Mouse (Mus musculus) T-helper 17 cell (primary cell): ENCODE results near the gene Syn3.

ENCODE experiments used
- in situ Hi-C, 2 experiments: fragments of 300-600 bp; cut with MboI, MseI; formaldehyde crosslinking; loops; 1 replicate in 1 of 2; 2 replicates in 1 of 2; pipeline ENCODE4 v1.15.1; 2025; ENCODE audit warnings: high pct_unique_total_duplicates in 2 of 2

Gene Syn3

DNA sequence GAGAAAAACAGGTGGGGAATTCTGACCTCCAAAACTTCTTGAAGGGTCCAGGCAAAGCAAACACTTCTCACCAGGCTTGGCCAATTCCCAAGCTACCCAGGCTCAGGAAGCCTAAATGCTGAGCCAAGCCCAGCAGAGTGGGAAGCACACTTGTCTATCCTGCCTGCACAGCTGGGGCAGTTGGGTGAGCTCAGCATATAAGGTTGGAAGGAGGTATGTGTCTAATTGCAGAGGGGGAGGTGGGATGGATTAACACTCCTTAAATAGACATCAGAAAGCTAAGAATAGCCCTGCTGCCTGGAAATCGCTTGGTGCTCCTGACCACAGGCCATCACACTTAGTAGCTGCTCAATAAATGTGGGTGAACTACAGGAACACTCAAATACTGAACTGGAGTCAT lies 185.2 kb downstream of the Syn3 start:
- in situ Hi-C loops = no loop called here

DNA sequence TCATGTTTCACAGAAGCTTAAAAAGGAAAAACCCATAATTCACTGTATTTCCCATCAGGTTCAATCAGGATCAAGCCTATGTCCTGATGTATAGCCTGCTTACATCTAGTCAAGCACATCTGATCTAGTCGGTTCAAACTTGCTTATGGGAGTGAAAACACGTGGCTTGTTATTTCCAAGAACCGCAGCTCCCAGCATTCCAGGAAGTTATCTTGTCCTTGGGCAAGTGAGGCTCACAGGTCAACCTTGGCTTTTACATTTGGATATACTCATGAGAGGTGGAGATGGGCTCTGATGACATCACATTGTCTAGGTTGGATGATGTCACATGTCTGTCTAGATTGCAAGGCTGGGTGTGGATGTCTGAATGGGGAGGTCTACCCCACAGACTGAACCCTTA lies 185.7 kb downstream of the Syn3 start:
- in situ Hi-C loops = no loop called here

DNA sequence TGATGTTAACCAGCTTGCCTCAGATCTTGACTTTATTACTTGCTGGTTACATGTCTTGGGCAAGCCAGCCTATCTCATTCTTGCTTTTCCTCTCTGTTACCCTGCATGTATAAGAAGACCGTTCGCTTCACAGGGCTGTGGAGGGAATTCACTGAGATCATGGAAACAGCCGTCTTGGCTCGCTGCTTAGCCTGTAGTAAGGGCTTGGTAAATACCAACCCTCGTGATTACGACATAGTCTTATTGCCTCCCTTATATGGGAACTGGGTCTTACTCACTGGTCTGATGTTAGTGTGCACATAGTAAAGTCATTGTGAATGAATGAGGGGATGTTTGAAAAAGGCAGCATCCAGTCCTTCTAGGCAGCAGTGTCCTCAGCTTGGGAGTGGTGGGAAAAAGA lies 188.2 kb downstream of the Syn3 start:
- in situ Hi-C loops = no loop called here

DNA sequence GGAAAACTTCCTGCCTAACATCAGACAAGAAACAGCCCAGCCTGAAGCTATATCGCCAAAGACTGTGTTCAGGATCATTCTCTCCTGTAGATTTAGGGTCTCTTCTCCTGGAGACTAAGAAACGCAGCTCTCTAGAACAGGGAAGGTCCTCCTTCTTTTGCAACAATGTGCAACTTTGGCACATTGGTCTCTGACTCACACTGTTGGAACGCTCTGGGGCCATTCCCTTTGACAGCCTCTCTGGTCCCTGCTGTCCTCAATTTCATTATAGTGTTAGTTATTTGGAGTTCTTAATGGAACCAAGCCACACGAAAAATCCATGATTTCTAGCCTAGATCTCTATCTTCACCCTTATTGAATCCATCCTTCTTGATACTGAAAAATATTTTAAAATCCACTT lies 191.5 kb downstream of the Syn3 start:
- in situ Hi-C loops = loop anchor here in 1 of 2 experiments (5.0 kb wide), 1 partner anchor 335 kb away; no protein-coding TSS in a partner anchor

DNA sequence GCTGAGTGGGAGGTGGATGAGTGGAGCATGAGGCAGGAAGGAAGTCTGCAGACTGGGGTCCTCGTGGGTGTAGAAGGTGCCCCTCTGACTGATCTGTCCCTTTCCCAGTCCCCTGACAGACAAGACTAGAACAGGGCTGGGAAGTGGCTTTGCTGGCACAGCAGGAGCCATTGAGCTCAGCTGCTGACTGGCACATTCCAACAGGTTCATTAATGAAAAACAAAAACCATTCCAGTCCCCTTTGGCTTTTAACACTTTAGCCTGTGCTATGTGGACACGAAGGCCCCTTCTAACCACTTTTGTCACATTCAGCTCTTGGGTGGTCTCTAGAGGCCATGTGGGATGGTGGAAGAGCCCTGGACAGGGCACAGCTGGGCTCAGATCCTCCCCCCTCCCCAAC lies 194.1 kb downstream of the Syn3 start:
- in situ Hi-C loops = no loop called here

DNA sequence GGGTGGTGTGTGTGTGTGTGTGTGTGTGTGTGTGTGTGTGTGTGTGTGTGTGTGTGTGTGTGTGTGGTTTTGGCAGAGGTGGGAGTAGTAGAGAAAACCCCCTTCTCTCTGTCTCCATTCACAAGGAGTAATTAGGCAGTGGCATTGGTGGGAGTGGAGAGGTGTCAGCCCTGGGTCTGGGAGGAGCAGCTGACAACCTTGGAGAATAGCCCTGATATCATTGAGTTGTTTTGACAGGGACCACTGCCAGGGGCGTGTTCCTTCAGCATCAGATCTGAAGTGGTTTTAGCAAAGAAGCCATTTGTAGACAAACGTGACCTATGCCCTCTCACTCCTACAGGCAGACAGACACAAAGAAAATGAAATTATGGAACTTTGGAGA lies 195.2 kb downstream of the Syn3 start:
- in situ Hi-C loops = no loop called here

DNA sequence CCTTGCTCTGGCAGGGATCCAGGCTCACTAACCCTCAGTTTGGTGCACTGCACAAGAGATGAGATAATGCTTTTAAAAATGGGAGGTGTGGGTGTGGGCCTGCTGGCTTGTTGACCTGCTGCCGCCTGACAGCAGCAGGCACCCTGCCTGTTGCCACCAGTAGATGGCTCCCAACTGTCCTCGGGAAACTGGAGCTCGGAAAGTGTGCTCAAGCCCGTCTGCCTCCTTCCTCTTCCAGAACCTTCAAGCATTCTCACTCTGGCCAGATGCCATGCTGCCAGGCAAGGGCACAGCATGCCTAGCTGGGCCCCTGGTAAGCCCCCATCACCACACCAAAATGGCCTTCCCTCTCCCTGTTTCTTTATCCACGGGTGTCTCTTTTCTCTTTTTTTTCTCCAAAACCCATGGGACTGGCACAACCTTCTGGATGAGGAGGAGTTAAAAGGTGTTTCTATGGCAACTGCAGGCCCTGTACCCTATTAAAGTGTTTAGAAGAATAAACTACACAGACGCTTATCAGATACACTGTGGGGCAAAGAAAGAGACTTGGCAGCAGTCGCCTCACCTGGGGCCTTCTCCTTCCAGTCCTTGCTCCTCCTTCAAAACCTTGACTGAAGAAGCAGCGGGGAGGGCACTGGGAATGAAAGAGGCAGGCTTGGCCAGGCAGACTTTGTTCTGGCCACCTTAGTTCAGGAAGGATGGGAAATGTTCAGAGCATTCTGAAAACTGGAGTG lies 195.8 kb downstream of the Syn3 start:
- in situ Hi-C loops = no loop called here

DNA sequence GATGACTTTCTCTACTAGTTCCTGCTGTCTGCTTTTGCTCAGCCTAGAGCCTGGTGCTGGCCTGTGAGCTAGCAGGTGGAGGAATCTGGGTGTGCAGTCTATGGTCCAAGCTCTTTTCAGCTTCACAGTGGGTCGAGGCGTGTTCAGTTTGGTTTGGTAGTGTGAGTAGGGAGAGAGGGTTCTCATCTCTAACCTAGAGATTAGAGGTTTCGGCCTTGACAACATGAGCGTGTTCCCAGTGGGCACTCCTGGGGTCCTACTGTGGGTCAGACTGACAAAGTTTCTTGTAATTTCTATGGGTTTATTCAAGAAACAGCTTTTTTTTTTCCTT lies 196.4 kb downstream of the Syn3 start:
- in situ Hi-C loops = no loop called here

DNA sequence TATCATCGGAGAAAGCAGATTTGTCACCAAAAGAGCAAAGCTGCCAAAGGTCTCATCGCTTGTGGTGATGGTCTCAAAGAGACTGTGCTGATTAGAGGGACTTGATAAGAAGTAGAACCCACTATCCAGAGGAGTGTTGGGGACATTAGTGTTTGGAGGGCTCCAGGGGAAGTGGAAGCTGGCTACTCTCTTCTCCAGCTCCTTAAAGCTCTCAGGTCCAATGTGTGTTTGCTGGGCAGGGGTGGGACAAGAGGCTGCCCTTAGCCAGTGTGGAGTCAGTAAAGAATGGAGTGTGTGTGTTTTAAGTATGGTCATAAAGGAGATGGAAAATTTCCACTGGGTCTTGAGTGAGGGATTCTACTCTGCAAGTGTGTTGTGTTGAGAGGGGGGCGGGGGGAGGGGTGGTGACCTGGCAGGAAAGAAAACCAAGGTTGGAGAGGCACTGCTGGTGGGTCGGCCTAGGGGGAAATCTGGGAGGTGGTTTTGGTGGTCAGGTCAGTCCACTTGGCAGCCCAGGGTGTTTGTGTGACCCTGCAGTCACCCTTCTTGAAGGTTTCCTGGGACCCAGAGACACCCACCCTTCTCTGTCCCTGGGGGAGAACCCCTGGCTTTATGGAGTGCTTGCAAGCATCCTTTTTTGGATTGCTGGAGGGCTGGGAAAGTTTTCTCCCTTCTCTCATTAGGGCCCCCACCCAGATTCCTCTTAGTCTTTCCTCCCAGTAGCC lies 196.9 kb downstream of the Syn3 start:
- in situ Hi-C loops = no loop called here

DNA sequence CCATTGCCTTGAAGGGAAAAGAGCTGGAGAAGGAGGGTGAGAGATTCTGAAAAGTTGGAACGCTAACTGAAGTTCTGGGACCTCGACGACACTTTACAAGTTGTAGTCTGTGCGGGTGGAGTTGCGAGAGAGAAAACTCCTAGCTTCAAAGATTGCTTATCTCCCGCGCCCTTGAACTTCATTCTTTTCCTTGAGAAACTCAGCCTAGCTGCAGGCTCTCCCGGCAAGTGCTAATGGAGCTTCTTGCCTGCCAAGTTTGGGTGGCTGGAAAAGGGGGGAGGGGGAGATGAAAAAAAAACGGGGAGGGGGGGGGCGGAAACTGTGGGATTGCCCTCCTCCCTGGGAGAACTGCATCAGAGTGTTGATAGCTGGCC lies 197.6 kb downstream of the Syn3 start:
- in situ Hi-C loops = no loop called here

DNA sequence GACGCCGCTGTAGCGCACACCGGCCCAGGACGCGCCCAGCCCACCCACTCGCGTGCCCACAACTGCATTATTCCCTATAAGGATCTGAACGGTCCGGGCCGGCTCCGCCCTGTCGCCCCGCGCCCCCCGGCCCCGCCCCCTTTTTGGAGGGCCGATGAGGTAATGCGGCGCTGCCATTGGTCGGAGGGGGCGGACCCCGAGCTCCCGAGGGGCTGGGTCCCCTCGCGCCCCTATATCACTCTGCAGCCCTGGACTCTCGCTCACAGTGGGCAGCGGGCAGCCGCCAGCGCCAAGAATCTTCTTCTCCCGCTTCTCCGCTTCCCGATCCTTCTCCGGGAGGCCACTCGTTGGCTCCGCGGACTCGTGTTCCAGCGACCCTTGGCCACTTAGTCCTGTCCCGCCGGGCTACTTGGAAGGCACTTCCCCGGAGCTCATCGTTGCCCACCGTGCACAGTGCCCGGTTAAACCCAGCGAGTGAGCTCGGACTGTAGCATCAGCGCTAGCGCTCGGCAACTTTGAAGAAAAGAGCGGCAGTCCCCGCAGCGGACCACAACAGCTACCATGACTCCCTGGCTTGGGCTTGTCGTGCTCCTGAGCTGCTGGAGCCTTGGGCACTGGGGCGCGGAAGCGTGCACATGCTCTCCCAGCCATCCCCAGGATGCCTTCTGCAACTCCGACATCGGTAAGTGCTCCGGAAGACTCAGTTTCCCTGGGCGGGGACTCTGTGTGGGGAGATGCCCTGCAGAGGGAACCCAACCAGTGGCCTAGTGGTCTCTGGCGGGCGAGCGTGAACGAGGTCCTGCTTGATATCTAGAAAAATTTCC lies 198.2 kb downstream of the Syn3 start, which contains the start of gene Timp3:
Gene Timp3, plus strand, starts transcription at position 80 of the 824 bp plus-strand sequence.
- in situ Hi-C loops = no loop called here

DNA sequence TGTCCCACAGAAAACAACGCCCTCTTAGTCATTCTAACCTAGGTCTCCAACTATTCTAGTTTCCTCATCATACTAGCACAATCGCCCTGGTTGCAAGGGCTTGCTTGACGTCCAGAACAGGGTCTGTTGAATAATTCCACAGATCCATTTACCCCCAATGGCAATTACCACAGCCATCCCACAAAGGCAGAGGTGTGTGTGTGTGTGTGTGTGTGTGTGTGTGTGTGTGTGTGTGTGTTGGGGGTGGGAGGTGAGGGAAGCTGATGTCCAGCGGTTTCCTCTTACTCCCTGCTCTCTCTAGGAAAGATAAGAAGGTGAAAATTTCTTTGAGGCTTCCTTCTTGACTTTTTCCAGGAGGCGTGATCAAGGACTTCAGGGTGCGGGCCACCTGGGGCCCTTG lies 198.9 kb downstream of the Syn3 start:
- in situ Hi-C loops = loop anchor here (5.0 to 10.0 kb wide), 2 partner anchors 115 to 327 kb away; no protein-coding TSS in a partner anchor

DNA sequence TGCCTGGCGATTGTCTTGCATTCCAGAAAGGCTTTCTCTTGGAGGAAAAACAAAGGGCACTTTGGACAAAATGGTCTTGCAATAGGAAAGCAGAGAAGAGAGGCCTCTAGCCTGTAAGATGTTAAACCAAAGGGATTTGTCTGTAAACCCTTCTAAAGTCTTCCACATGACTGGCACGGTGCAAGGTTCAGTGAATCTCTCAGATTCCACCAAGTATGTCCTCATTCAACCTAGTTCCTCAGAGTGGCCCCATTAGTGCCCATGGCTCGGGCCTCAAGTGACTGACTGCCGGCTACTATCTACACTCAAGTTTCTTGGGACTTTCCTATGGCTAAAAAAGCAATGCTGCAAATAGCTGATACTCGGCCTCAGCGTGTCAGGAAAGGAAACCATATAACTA lies 200.4 kb downstream of the Syn3 start:
- in situ Hi-C loops = loop anchor here (5.0 to 10.0 kb wide), 2 partner anchors 114 to 326 kb away; no protein-coding TSS in a partner anchor

DNA sequence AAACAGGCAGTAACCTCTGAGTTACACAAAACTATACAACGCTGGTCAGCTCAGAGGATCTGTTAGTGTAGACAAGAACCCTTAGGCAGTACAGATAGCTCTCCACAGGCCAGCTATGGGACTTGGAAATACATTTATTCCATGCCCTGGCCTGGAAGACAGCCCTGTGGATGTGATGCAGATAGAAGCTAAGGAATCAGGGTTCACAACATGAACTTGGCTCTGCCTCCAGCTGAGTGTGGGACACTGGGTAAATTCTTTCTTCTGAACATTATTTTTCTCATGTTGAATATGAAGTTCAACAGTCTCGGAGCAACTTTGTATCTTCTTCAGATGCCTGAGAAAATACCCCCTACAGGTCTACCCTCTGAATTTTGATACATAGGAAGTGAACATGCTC lies 201.4 kb downstream of the Syn3 start:
- in situ Hi-C loops = loop anchor here (5.0 to 10.0 kb wide), 2 partner anchors 113 to 325 kb away; no protein-coding TSS in a partner anchor

DNA sequence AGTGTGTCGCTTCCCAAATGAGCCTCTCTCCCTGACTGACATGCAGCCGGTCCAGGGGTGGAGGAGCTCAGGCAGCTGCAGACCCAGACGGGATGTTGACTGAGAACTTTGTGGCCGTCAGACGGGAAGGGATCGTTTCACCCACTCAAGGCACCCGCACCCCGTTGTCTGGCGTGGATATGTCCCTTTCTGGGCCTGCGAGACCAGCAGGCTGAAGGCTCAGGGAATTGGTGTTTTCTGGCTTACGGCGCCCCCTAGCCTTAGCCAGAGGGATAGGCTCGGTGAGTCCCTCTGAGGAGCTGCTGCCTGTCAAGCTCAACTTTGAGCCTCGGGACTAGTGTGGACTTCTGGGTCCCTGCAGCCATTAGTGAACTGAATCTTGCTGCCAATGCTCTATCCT lies 202.6 kb downstream of the Syn3 start:
- in situ Hi-C loops = loop anchor here (5.0 to 10.0 kb wide), 2 partner anchors 111 to 324 kb away; no protein-coding TSS in a partner anchor

DNA sequence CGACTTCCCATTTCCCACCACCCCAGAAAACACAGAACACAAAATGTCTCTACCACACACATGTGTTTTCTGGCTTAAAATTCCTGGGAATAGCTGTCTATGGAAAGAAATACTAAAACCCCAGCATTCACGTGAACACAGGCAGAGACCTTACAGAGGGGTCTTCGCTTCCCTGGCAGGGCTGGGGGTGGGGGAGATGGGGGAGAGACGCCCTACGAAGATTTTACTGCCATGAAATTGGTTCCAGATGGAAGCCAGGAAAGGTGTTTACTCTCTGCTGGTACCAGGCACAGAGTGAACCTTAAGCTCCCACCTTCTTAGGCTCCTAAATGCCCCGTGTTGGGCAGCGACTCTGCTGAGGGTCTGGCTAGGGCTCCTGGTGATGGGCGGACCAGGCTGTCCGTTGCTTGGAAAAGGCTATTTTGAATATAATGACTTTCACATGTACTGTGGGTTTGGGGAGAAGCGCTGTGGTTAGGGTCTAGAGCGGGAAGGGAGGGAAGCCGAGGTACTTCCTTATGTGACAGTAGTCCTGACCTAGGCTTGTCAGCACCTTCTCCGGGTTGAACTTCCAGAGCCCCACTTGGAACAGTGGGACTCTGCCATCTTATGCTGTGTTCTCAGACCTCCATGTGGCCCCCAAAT lies 203.1 kb downstream of the Syn3 start:
- in situ Hi-C loops = loop anchor here (5.0 to 10.0 kb wide), 2 partner anchors 111 to 323 kb away; no protein-coding TSS in a partner anchor

DNA sequence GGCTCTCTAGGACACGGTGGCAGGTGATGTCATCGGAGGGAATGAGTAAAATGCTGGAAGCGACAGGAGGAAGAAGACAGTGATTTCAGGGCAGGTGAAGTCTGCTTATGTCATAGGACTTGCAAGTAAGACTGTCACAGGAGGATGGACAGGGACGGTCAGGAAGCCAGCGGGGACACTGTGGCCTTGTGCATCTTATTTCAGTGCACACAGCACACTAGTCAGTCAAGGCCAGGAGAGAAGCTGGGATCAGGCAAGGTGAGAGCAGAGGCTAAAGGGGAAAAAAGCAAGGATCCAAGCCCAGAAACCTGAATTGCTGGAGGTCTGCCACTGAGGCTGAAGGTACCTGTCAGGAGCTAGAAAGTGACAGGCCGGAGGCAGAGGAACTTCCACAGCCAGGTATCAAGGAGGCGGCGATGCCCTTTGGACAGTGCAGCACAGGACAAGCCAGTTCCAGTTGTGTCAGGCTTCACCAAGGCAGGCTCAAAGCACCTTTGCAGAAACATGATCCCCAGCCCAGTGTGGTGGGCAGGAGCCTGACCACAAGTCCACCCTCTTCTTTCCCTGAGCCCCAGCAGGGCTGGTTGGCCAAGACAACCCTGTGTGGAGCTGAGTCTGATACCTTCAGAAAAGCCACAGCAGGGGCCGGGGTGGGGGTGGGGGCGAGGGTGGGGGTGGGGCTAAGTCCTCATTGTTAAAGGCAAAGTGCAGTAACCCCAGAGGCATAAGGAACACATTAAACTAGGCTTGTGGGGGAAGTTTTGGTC lies 203.9 kb downstream of the Syn3 start:
- in situ Hi-C loops = loop anchor here (5.0 to 10.0 kb wide), 3 partner anchors 110 to 322 kb away; no protein-coding TSS in a partner anchor

DNA sequence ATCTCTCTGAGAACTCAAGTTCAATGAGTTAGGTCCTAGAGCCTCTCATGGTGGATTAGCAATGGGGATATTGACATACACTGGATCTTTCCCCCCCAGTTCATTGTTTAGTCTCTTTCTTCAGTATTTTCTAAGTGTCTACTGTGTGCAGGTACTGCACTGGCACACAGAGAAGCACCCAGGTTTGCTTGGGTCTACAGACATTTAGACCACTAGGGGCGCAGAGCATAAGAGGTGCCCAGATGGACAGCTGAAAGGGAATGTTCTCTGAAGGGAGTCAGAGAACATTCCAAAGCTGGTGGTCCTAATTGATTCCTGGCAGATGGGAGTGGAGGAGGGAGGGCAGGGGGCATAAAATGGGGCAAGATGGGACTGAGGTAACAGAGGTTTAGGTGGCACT lies 204.8 kb downstream of the Syn3 start:
- in situ Hi-C loops = loop anchor here (5.0 to 10.0 kb wide), 2 partner anchors 109 to 227 kb away; no protein-coding TSS in a partner anchor

DNA sequence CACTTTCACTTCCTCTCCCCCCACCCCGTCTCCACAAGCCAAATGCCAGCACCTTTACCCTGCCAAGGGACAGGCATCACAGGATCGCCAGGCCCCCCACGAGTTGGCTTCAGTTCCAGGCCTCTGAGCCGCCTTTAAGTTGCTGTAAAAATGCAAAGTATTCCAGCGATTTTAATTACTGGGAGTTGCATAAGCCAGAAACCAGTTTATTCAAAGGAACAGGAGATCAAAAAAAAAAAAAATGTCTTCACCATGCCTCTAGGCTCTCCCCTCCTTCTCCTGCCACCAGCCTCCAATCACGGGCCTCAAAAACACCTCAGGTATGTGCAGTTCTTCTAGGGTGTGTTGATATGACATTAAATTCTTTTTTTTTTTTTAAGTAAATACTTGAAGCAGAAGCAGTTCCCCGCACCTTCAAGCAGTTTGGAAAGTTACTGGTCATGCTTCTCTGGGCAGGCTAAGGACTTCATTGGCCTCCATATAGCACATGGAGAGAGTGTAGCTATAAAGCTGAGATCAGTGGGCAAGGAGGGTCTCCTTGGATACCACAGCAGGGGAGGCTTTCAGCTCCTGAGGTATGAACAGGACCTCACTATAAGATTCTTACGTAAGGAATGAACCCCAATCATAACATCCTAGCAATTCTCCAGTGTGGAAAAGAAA lies 208.5 kb downstream of the Syn3 start:
- in situ Hi-C loops = loop anchor here (5.0 to 10.0 kb wide), 2 partner anchors 105 to 223 kb away; no protein-coding TSS in a partner anchor

DNA sequence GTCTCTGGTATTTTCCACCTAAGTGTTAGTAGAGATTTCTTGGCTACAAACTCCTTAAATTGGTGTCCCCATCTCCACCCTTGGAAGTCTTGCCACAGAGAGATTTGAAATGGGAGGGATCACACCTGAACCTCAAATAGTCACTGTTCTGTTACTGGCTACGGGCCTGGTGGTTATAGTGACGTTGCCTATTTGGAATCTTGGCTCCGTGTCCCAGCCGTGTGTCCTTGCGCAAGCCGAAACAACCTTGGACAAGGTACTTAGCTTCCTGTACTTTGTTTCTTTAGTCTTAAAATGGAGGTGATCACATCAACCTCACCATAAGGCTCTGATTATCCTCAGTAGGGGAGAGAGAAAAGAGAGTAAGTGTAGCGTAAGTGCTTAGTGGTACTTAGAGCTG lies 212.2 kb downstream of the Syn3 start:
- in situ Hi-C loops = no loop called here
